ENCODE assay signal across 8 mouse cellular contexts in the genomic region with DNA sequence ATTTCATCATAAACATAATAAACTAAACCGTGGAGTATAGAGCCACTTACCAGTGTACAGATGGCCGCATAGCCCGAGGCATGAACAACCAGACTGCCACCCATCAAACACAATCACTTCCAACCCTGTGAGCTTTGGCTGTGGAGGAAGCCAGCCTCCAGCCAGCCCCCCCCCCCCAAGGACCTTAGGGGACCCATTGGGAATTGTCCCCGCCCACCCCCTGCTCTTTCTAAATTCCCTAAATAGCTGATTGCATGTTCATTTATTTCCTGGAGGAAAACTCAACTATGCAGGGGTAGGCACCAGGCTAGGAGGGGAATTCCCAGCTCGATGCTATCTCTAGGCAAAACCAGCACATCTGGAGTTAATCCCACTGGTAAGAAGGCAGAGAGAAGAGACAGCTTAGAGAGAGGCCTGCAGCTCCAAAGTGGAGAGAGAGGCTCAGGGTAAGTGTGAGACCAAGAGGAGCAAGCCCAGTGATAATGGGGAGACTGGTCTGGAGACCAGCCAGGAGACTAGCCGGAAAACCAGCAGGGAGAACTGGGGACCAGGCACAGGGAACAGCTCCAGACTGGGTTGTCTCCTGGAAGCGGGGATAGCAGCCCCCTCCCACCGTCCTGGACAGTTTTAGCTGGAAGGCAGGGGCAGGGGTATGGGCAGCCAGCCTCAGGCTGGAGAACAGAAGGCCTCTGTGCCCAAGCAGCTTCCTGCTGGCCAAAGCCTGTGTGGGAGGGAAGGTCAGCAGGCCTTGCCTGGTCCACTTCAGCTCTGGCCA. TPM values are rescaled to one million over a fixed set of nuclear protein-coding genes. Genes with fewer than 3 reads are reported as not detected.
DNase-seq lines count a peak whose midpoint lies in the region; ATAC-seq and TF ChIP-seq lines count a peak whose summit lies in the region.

No protein-coding gene starts in this region.

- H3K36me3 ChIP-seq in heart, embryonic 10.5 days, result no peaks in the 10 kb centered on the region
- no peaks in the 10 kb centered on the region for H3K36me3 ChIP-seq in embryonic facial prominence, embryonic 10.5 days (replicated peaks)

- peaks cover 52% of the 10 kb centered on the region for H3K4me1 ChIP-seq in heart, embryonic 10.5 days
- H3K4me1 ChIP-seq in embryonic facial prominence, embryonic 10.5 days, result peaks cover 76% of the 10 kb centered on the region
- H3K4me1 ChIP-seq in olfactory bulb, adult 2 months (ENCODE audit: control insufficient read depth, insufficient read depth, low read length), result peaks cover 19% of the 10 kb centered on the region

- no peak overlapping the region for H3K4me3 ChIP-seq in heart, embryonic 10.5 days
- peak overlapping the region; percentile 36 for H3K4me3 ChIP-seq in embryonic facial prominence, embryonic 10.5 days
- H3K4me3 ChIP-seq in olfactory bulb, adult 2 months (ENCODE audit: insufficient read depth, low read depth, low read length), result no peak overlapping the region

- no peak for TF ChIP-seq CTCF in olfactory bulb, adult 2 months (IDR thresholded peaks at IDR 0.05; ENCODE audit: insufficient read depth, low read depth, low read length)

- no peaks in the 10 kb centered on the region for H3K9me3 ChIP-seq in heart, embryonic 10.5 days
- H3K9me3 ChIP-seq in embryonic facial prominence, embryonic 10.5 days, result no peaks in the 10 kb centered on the region

- DNase-seq in heart, embryonic 10.5 days (ENCODE audit: low spot score), result no peak
- DNase-seq in heart, postnatal 4 days, result no peak
- peak; percentile 58 for DNase-seq in 3134 (ENCODE audit: extremely low read depth, insufficient read length, low spot score)
- peak; percentile 66 for DNase-seq in embryonic facial prominence, embryonic 10.5 days (ENCODE audit: low spot score)
- DNase-seq in kidney, postnatal 14 days, result peak; percentile 53
- DNase-seq in spleen, adult 12 weeks (ENCODE audit: low spot score), result no peak

- ATAC-seq in activated CD4-positive, CD25-positive, alpha-beta regulatory T cell, adult 4 months, result no peak

- TF ChIP-seq POLR2A in olfactory bulb, adult 2 months (IDR thresholded peaks at IDR 0.05; ENCODE audit: insufficient read depth, low read depth, low read length), result no peak

- peak overlapping the region; percentile 67 for H3K27ac ChIP-seq in heart, embryonic 10.5 days
- H3K27ac ChIP-seq in embryonic facial prominence, embryonic 10.5 days (replicated peaks), result peak overlapping the region; percentile 89
- peak overlapping the region; percentile 68; the same call in 1 of the 2 replicates for H3K27ac ChIP-seq in olfactory bulb, adult 2 months (ENCODE audit: insufficient read depth, low read depth, low read length)

- peaks cover 33% of the 10 kb centered on the region for H3K27me3 ChIP-seq in heart, embryonic 10.5 days (ENCODE audit: insufficient read depth, poor library complexity, severe bottlenecking)
- H3K27me3 ChIP-seq in embryonic facial prominence, embryonic 10.5 days (replicated peaks; ENCODE audit: low read depth, poor library complexity, severe bottlenecking), result peaks cover 18% of the 10 kb centered on the region

- 47% methylated on average over 8 of the region's 8 CpGs for WGBS in heart, embryonic 10.5 days
- 30% methylated on average over 8 of the region's 8 CpGs for WGBS in embryonic facial prominence, embryonic 10.5 days
- 54% methylated on average over 8 of the region's 8 CpGs for WGBS in olfactory bulb, adult 2 months

RNA-seq across cellular contexts. Expression of a gene that starts 5.2 kb away (rescaled TPM):
- 4.1 and 5.7 TPM in 2 replicates for polyA plus RNA-seq in heart, embryonic 10.5 days (2016; fragmentation: Nextera tagmentation; extraction: Ambion mirVana)
- 1 to 10 TPM; 4.7 to 5.6 TPM for total RNA-seq in heart, postnatal 4 days (2021)
- polyA plus RNA-seq in embryonic facial prominence, embryonic 10.5 days (2016; fragmentation: Nextera tagmentation; extraction: Ambion mirVana), result 8.6 and 10.5 TPM in 2 replicates
- polyA plus RNA-seq in olfactory bulb, adult 2 months (2012; ENCODE audit: insufficient read depth, insufficient read length, low replicate concordance, missing spikeins), result not detected in 2 replicates
- not detected for polyA plus RNA-seq in activated CD4-positive, CD25-positive, alpha-beta regulatory T cell, adult 4 months (2017; shearing (Covaris generic))

RNA-seq across cellular contexts. Expression of a gene that starts 44.6 kb away (rescaled TPM):
- polyA plus RNA-seq in heart, embryonic 10.5 days (2016; fragmentation: Nextera tagmentation; extraction: Ambion mirVana), result 30.3 and 31.3 TPM in 2 replicates
- total RNA-seq in heart, postnatal 4 days (2021), result 10 to 100 TPM; 50.6 to 54.8 TPM
- polyA plus RNA-seq in embryonic facial prominence, embryonic 10.5 days (2016; fragmentation: Nextera tagmentation; extraction: Ambion mirVana), result 42.6 and 44.4 TPM in 2 replicates
- polyA plus RNA-seq in olfactory bulb, adult 2 months (2012; ENCODE audit: insufficient read depth, insufficient read length, low replicate concordance, missing spikeins), result not detected in 2 replicates
- 10 to 100 TPM; 15.6 to 16.7 TPM for polyA plus RNA-seq in activated CD4-positive, CD25-positive, alpha-beta regulatory T cell, adult 4 months (2017; shearing (Covaris generic))

Comparison
In these comparisons a context has a peak if more than half of its experiments do, and no peak if none do; other contexts are left out.
1. DNase-seq: peak in 3134 (single experiment), embryonic facial prominence, embryonic 10.5 days (single experiment) and kidney, postnatal 14 days (single experiment); none in heart, embryonic 10.5 days (single experiment), heart, postnatal 4 days (single experiment) and spleen, adult 12 weeks (single experiment).
2. Peak in every context shown above with its lines, with median percentiles within 50 percentile points of each other: H3K27ac ChIP-seq.